Mouse (Mus musculus) megakaryocyte, embryonic 14.5 days (primary cell): ENCODE data around the gene Cisd2.

Experiments
- FLI1 ChIP-seq: IDR thresholded peaks from 2 replicates; pipeline ENCODE4 v1.6.1; 2012; ENCODE audit warnings: low read length, inconsistent platforms, mixed read lengths
- GATA1 ChIP-seq: IDR thresholded peaks from 3 replicates; pipeline ENCODE4 v1.6.1; 2012; ENCODE audit warnings: mixed read lengths, low read length, inconsistent platforms, borderline replicate concordance

DNA sequence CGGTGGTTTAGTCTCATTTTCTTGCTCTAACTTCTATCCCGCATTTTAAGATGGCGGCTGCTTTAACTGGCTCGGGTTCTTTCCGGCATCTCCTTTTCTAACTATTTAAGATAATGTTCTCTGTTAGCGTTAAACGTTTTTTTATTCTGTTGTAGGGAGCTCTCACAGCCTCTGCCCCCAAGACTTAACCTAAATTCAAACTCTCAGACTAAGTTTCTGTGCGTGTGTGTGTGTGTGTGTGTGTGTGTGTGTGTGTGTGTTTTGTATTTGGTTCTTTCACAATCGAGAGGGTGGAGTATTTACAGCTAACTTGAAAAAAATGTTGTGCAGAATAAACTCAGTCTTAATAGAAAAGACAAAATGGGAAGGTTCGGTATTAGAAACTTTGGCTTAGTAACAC lies 16.9 kb upstream of the Cisd2 start:
- TF ChIP-seq GATA1 (no peak), FLI1 (no peak)
